Mouse (Mus musculus): ENCODE data around the gene Clic6. TPM values are rescaled to one million over a fixed set of nuclear protein-coding genes. Genes with fewer than 3 reads are reported as not detected.

The Clic6 gene
- polyA plus RNA-seq, 1 experiment from 2014 or later, result 0.41 TPM

- WGBS, result 79% methylated on average over 14 of the region's 14 CpGs
- no peaks in the 10 kb centered on the region for H3K9me3 ChIP-seq (ENCODE audit: control insufficient read depth, low read length)
- H3K36me3 ChIP-seq (ENCODE audit: control insufficient read depth, insufficient read depth, low read length), result no peaks in the 10 kb centered on the region
- H3K27me3 ChIP-seq (ENCODE audit: control insufficient read depth, insufficient read depth, low read length), result no peaks in the 10 kb centered on the region
- ATAC-seq (ENCODE audit: insufficient number of reproducible peaks, low FRiP score, low TSS enrichment, low read depth) (no peak), DNase-seq (ENCODE audit: low spot score) (no peak)
- no peak overlapping the region for H3K4me3 ChIP-seq (ENCODE audit: low read depth, low read length)
- H3K4me1 ChIP-seq (ENCODE audit: control insufficient read depth, insufficient read depth, low read length), result peaks cover 5% of the 10 kb centered on the region
- H3K9ac ChIP-seq (ENCODE audit: low read length), result no peak overlapping the region
- H3K27ac ChIP-seq (replicated peaks; ENCODE audit: low read depth, low read length), result no peak overlapping the region
- 0 out of 2 replicates have a peak overlapping the region, but pooled peaks have one; percentile 80 for H3K4me2 ChIP-seq (ENCODE audit: low read depth, severe bottlenecking)
Observed at GRCm38 (mm10) chr16:92464390-92464972, 21.1 kb upstream of the Clic6 start.

- peak overlapping the region; percentile 84 for H3K4me3 ChIP-seq (ENCODE audit: low read depth, low read length)
- peak overlapping the region; percentile 80 for H3K4me2 ChIP-seq (ENCODE audit: low read depth, severe bottlenecking)
- H3K4me1 ChIP-seq (ENCODE audit: control insufficient read depth, insufficient read depth, low read length), result peaks cover 5% of the 10 kb centered on the region
- 19% methylated on average over 10 of the region's 10 CpGs for WGBS
- no peak for DNase-seq (ENCODE audit: low spot score)
- H3K27ac ChIP-seq (replicated peaks; ENCODE audit: low read depth, low read length), result no peak overlapping the region
- no peaks in the 10 kb centered on the region for H3K36me3 ChIP-seq (ENCODE audit: control insufficient read depth, insufficient read depth, low read length)
- no peak for ATAC-seq (ENCODE audit: insufficient number of reproducible peaks, low FRiP score, low TSS enrichment, low read depth)
- no peaks in the 10 kb centered on the region for H3K9me3 ChIP-seq (ENCODE audit: control insufficient read depth, low read length)
- no peaks in the 10 kb centered on the region for H3K27me3 ChIP-seq (ENCODE audit: control insufficient read depth, insufficient read depth, low read length)
- H3K9ac ChIP-seq (ENCODE audit: low read length), result peak overlapping the region; percentile 81
Observed at GRCm38 (mm10) chr16:92465226-92465625, 20.3 kb upstream of the Clic6 start.

- H3K36me3 ChIP-seq (ENCODE audit: control insufficient read depth, insufficient read depth, low read length), result no peaks in the 10 kb centered on the region
- peak overlapping the region; percentile 84 for H3K4me3 ChIP-seq (ENCODE audit: low read depth, low read length)
- under 1% methylated on average over 94 of the region's 94 CpGs for WGBS
- H3K4me1 ChIP-seq (ENCODE audit: control insufficient read depth, insufficient read depth, low read length), result peaks cover 5% of the 10 kb centered on the region
- H3K4me2 ChIP-seq (ENCODE audit: low read depth, severe bottlenecking), result peak overlapping the region; percentile 80
- peak overlapping the region; percentile 81 for H3K9ac ChIP-seq (ENCODE audit: low read length)
- peak; percentile 95 for DNase-seq (ENCODE audit: low spot score)
- no peaks in the 10 kb centered on the region for H3K9me3 ChIP-seq (ENCODE audit: control insufficient read depth, low read length)
- peak; percentile 94 for ATAC-seq (ENCODE audit: insufficient number of reproducible peaks, low FRiP score, low TSS enrichment, low read depth)
- H3K27me3 ChIP-seq (ENCODE audit: control insufficient read depth, insufficient read depth, low read length), result no peaks in the 10 kb centered on the region
- 0 out of 2 replicates have a peak overlapping the region, but pooled peaks have one; percentile 21 for H3K27ac ChIP-seq (replicated peaks; ENCODE audit: low read depth, low read length)
Observed at GRCm38 (mm10) chr16:92465642-92466526, 19.7 kb upstream of the Clic6 start.

GRCm38 (mm10) chr16:92467041-92467440, 18.5 kb upstream of the Clic6 start:
- H3K9ac ChIP-seq (ENCODE audit: low read length), result no peak overlapping the region
- no peaks in the 10 kb centered on the region for H3K27me3 ChIP-seq (ENCODE audit: control insufficient read depth, insufficient read depth, low read length)
- H3K4me1 ChIP-seq (ENCODE audit: control insufficient read depth, insufficient read depth, low read length), result peaks cover 5% of the 10 kb centered on the region
- no peak for DNase-seq (ENCODE audit: low spot score)
- no peak overlapping the region for H3K4me3 ChIP-seq (ENCODE audit: low read depth, low read length)
- whole genome bisulfite sequencing, result 77% methylated on average over 5 of the region's 5 CpGs
- no peaks in the 10 kb centered on the region for H3K36me3 ChIP-seq (ENCODE audit: control insufficient read depth, insufficient read depth, low read length)
- no peak for ATAC-seq (ENCODE audit: insufficient number of reproducible peaks, low FRiP score, low TSS enrichment, low read depth)
- no peak overlapping the region for H3K4me2 ChIP-seq (ENCODE audit: low read depth, severe bottlenecking)
- H3K27ac ChIP-seq (replicated peaks; ENCODE audit: low read depth, low read length), result no peak overlapping the region
- no peaks in the 10 kb centered on the region for H3K9me3 ChIP-seq (ENCODE audit: control insufficient read depth, low read length)

GRCm38 (mm10) chr16:92468459-92468858, 17.1 kb upstream of the Clic6 start:
- no peaks in the 10 kb centered on the region for H3K9me3 ChIP-seq (ENCODE audit: control insufficient read depth, low read length)
- DNase-seq (ENCODE audit: low spot score), result no peak
- H3K9ac ChIP-seq (ENCODE audit: low read length), result no peak overlapping the region
- 81% methylated on average over 14 of the region's 14 CpGs for WGBS
- H3K4me1 ChIP-seq (ENCODE audit: control insufficient read depth, insufficient read depth, low read length), result peaks cover 5% of the 10 kb centered on the region
- no peak overlapping the region for H3K4me2 ChIP-seq (ENCODE audit: low read depth, severe bottlenecking)
- H3K27ac ChIP-seq (replicated peaks; ENCODE audit: low read depth, low read length), result no peak overlapping the region
- no peaks in the 10 kb centered on the region for H3K27me3 ChIP-seq (ENCODE audit: control insufficient read depth, insufficient read depth, low read length)
- H3K36me3 ChIP-seq (ENCODE audit: control insufficient read depth, insufficient read depth, low read length), result no peaks in the 10 kb centered on the region
- H3K4me3 ChIP-seq (ENCODE audit: low read depth, low read length), result no peak overlapping the region
- ATAC-seq (ENCODE audit: insufficient number of reproducible peaks, low FRiP score, low TSS enrichment, low read depth), result no peak

- ATAC-seq (ENCODE audit: insufficient number of reproducible peaks, low FRiP score, low TSS enrichment, low read depth) (no peak), DNase-seq (ENCODE audit: low spot score) (no peak)
- Histone ChIP-seq H3K27me3 (ENCODE audit: control insufficient read depth, insufficient read depth, low read length) (no peaks in the 10 kb centered on the region), H3K4me3 (ENCODE audit: low read depth, low read length) (no peak within 1 kb of the TSS), H3K9me3 (ENCODE audit: control insufficient read depth, low read length) (no peaks in the 10 kb centered on the region), H3K27ac (replicated peaks; ENCODE audit: low read depth, low read length) (no peak within 1 kb of the TSS), H3K4me1 (ENCODE audit: control insufficient read depth, insufficient read depth, low read length) (no peaks in the 10 kb centered on the region), H3K9ac (ENCODE audit: low read length) (no peak within 1 kb of the TSS), H3K4me2 (ENCODE audit: low read depth, severe bottlenecking) (no peak within 1 kb of the TSS), H3K36me3 (ENCODE audit: control insufficient read depth, insufficient read depth, low read length) (no peaks in the 10 kb centered on the region)
- 62% methylated on average over 6 of the region's 6 CpGs for WGBS
Observed at GRCm38 (mm10) chr16:92470706-92471105, 14.8 kb upstream of the Clic6 start, which contains the start of gene Rcan1. TSS of gene Rcan1 (minus strand) at chr16:92470867.

GRCm38 (mm10) chr16:92472898-92473297, 12.6 kb upstream of the Clic6 start:
- Histone ChIP-seq H3K36me3 (ENCODE audit: control insufficient read depth, insufficient read depth, low read length) (no peaks in the 10 kb centered on the region), H3K4me2 (ENCODE audit: low read depth, severe bottlenecking) (no peak overlapping the region), H3K27me3 (ENCODE audit: control insufficient read depth, insufficient read depth, low read length) (no peaks in the 10 kb centered on the region), H3K27ac (replicated peaks; ENCODE audit: low read depth, low read length) (no peak overlapping the region), H3K4me1 (ENCODE audit: control insufficient read depth, insufficient read depth, low read length) (no peaks in the 10 kb centered on the region), H3K4me3 (ENCODE audit: low read depth, low read length) (no peak overlapping the region), H3K9me3 (ENCODE audit: control insufficient read depth, low read length) (no peaks in the 10 kb centered on the region), H3K9ac (ENCODE audit: low read length) (no peak overlapping the region)
- ATAC-seq (ENCODE audit: insufficient number of reproducible peaks, low FRiP score, low TSS enrichment, low read depth), result no peak
- 56% methylated on average over 3 of the region's 3 CpGs for WGBS
- no peak for DNase-seq (ENCODE audit: low spot score)

GRCm38 (mm10) chr16:92475093-92475860, 10.3 kb upstream of the Clic6 start:
- DNase-seq (ENCODE audit: low spot score), result no peak
- Histone ChIP-seq H3K4me3 (ENCODE audit: low read depth, low read length) (no peak overlapping the region), H3K9ac (ENCODE audit: low read length) (no peak overlapping the region), H3K9me3 (ENCODE audit: control insufficient read depth, low read length) (no peaks in the 10 kb centered on the region), H3K36me3 (ENCODE audit: control insufficient read depth, insufficient read depth, low read length) (no peaks in the 10 kb centered on the region), H3K27me3 (ENCODE audit: control insufficient read depth, insufficient read depth, low read length) (peaks cover 3% of the 10 kb centered on the region; the same call in 1 of the 2 replicates), H3K4me1 (ENCODE audit: control insufficient read depth, insufficient read depth, low read length) (no peaks in the 10 kb centered on the region), H3K27ac (replicated peaks; ENCODE audit: low read depth, low read length) (no peak overlapping the region), H3K4me2 (ENCODE audit: low read depth, severe bottlenecking) (no peak overlapping the region)
- 69% methylated on average over 24 of the region's 25 CpGs for WGBS
- ATAC-seq (ENCODE audit: insufficient number of reproducible peaks, low FRiP score, low TSS enrichment, low read depth), result no peak
